Mouse (Mus musculus) CD4-positive, CD25-positive, alpha-beta regulatory T cell, adult 4 months (primary cell): ENCODE data around the gene Cd200r2. TPM values are rescaled to one million over a fixed set of nuclear protein-coding genes. Genes with fewer than 3 reads are reported as not detected.
"Not testable (repeated sequence)": the region's sequence is repeated elsewhere in the genome, so short reads cannot be mapped to it uniquely, and the experiment has no call there.

Experiments used
- ATAC-seq: one replicate; pipeline ENCODE4 v1.8.0; 2017
- polyA plus RNA-seq, 2 experiments: library from polyadenylated mRNA; unstranded; fragments of 100-300 nt; shearing (Covaris generic); gene quantifications; one replicate each; pipeline ENCODE4 v1.2.1; 2017

The Cd200r2 gene
- polyA plus RNA-seq: under 1 TPM in 1 of 2 experiments, not detected in 1; 0.31 TPM

DNA sequence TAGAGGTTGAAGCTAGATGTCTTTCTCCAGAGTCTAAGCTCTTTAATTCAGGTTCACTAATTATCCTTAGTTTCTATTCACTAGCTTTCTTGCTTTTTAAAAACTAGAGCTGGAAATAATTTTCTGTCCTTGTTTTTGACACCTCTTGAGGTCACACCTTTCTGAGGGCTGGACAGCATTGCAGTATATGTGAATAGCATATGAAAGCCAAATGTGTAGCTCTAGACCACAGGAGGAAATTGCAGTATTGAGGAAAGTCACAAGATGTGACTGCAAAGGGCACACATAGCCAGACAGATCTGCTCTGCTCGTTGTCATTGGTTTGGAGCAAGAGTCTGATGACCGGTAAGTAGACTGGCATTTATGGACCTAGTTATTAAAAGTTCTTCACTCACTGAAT lies at the start of gene Cd200r2:
TSS of gene Cd200r2 (plus strand) at position 301 of the 400 bp plus-strand sequence.
- ATAC-seq: no peak

DNA sequence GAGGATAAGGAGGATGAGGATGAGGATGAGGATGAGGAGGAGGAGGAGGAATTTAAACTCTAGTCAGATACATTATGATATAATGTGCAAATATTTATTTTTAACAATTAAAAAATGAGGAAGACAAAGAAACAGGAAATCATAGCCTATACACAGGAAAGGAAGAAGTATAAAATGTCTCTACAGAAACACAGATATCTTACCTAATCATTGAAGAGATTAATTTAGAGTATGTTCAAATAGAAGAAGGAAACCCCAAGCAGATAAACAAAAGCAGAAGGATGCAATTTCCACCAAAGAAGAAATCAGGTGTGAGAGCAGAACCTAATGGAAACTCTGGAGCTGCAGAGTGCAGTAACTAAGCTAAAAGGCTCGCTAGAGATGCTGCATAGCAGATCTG lies 48.9 kb upstream of the Cd200r2 start:
- ATAC-seq: no peak

DNA sequence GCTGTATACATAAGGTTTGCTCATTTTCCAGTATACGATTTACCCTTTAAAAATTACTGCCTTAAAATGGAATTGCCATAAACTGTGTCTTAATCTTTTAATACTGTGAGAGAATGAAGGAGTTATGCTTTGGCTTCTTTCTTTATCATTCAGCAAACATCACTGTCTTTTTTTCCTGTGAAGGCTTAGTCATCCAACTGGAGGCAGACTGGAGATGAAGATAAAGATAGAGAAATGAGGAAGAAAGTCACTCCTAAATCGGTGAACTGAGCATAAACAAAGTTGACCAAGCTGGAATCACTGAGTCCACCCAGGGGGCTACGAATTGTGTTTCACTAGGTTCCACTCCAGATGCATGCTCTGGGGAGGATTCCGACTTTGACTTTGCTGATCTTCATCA lies 46.4 kb upstream of the Cd200r2 start:
- no peak for ATAC-seq

DNA sequence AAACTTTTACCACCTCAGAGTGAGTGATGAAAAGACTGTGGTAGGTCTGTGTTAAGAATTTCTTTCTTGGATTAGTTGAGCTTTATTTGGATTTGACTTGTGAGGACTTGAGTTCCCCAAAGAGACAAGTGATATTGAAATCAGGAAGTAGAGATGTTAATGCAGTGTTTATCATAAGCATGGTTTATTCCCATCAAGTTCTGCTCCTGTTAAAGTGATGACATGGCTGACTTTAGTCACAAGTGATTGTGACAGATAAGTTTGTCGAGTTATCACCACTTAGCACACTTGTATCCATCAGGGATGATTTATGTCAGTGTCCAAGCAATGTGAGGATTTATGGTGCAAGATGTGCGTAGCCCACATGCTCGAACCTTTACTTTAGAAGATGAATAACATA lies 34.6 kb upstream of the Cd200r2 start:
- no peak for ATAC-seq

DNA sequence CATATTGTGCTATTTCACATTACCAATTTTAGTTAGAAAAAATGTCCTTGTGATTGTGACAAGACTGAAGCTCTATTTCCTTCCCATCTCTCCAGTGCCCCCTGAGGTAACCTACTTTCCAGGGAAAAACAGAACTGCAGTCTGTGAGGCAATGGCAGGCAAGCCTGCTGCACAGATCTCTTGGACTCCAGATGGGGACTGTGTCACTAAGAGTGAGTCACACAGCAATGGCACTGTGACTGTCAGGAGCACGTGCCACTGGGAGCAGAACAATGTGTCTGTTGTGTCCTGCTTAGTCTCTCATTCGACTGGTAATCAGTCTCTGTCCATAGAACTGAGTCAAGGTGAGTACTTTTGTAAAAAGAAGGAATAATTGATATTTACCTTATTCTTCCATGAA lies 33.7 kb upstream of the Cd200r2 start:
- not testable (repeated sequence) for ATAC-seq

DNA sequence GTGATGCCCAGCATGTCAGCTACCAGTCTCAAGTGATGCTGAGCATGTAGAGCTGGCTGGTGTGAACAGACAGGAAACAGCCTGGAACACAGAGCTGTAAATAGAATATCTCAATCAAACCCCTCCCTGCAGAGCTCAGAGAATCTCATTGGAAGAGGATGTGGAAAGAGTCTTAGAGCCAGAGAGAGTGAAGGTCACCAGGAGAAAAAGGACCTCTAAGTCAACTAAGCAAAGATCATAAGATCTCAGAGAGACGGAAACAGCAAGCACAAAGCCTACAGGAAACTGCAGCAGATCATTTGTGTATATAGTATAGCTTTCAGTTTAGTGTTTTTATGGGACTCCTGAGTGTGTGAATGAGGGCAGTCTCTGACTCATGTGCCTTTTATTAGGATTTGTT lies 8.3 kb downstream of the Cd200r2 start:
- ATAC-seq: peak; percentile 74

DNA sequence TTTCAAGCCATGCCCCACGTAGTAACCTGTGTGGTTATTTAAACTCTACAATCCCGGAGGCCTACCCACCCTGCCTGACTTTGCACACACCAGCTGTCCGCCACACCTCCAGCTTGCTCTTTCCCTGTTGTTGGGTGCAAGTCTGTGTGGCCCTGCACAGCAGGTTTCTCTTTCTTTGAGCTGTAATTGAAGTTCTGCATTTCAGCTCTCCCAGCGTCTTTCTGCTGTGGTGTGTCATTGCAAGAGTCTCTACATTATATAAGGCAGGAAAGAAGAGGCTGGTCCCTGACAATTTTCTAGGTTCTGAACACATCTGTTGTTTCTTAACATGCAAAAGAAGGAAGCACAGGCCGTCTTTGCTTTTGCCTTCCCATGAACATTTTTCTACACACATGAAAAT lies 9.7 kb downstream of the Cd200r2 start:
- ATAC-seq: no peak

DNA sequence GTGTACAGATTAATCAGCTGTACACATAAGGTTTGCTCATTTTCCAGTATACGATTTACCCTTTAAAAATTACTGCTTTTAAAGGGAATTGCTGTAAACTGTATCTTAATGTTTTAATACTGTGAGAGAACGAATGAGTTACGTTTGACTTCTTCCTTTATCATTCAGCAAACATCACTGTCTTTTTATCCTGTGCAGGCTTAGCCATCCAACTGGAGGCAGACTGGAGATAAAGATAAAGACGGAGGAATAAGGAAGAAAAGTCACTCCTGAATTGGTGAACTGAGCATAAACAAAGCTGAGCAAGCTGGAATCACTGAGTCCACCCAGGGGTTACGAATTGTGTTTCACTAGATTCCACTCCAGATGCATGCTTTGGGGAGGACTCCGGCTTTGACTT lies 10.7 kb downstream of the Cd200r2 start:
- ATAC-seq: no peak

DNA sequence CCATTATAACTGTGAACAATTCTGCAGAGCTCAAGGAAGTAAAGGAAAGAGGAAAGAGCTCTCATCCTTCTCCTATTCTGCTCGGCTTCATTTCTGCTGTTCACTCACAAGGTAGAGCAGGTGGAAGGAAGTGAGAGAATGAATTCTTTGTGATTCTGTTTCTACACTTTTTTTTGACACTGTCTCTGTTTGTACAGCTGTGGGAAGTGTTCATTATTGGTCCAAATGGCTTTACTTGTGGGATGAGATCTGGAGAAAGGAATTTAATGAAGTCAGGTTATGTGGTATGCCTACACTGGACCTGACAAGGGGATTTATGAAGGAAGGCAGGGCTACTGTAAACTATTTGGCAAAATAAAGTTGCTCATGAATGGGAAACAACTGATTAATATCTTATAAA lies 23.9 kb downstream of the Cd200r2 start:
- no peak for ATAC-seq

DNA sequence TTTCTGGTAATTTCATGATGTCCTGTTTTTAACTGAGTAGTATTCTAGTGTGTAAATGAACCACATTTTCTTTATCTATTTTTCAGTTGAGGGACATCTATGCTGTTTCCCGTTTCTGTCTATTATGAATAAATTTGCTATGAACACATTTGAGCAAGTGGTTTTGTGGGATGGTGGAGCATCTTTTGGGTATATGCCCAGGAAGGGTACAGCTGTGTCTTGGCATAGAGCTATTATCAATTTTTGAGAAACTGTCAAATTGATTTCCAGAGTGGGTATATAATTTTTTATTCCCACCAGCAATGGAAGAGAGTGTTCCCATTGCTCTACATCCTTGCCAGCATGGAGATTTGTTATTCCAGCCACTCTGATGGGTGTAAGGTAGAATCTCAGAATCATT lies 65.1 kb downstream of the Cd200r2 start:
- no peak for ATAC-seq

DNA sequence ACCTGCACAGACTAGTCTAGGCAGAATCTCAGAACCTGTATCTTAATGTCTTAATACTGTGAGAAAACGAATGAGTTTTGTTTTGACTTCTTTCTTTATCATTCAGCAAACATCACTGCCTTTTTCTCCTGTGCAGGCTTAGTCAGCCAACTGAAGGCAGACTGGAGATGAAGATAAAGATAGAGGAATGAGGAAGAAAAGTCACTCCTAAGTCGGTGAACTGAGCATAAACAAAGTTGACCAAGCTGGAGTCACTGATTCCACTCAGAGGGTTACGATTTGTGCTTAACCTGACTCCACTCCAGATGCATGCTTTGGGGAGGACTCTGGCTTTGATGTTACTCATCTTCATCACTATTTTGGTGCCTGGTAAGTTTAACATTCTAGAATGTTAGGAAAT lies 76.6 kb downstream of the Cd200r2 start, which contains the start of gene Cd200r3:
TSS of gene Cd200r3 (plus strand) at position 211 of the 400 bp plus-strand sequence.
- ATAC-seq: no peak

DNA sequence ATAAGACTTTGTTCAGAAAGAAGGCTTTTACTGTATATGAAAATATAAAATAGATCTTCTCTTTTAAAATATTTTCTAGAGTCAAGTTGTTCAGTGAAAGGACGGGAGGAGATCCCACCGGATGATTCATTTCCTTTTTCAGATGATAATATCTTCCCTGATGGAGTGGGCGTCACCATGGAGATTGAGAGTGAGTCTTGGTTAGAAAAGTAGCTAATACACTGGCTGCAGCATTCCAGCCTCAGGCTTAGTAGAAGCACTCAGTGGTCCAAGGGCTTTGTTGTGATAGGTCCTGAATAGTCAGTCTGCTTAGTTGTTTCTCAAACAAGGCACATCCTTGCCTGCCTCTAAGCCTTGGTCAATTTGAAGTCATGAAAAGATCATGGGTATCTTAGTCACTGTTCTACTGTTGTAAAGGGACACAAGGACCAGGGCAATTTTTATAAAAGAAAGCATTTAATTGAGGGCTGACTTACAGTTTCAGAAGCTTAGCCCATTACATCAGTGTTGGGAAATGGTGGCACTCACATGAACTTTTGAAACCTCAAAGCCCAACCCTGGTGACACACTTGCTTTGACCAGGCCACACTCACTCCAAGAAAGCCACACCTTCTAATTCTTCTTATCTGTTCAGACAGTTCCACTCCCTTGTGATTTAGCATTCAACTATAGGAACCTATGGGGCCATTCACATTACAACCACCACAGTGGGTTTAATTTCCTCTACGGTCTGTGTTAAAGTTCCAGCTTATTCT lies 84.6 kb downstream of the Cd200r2 start:
- ATAC-seq: no peak

DNA sequence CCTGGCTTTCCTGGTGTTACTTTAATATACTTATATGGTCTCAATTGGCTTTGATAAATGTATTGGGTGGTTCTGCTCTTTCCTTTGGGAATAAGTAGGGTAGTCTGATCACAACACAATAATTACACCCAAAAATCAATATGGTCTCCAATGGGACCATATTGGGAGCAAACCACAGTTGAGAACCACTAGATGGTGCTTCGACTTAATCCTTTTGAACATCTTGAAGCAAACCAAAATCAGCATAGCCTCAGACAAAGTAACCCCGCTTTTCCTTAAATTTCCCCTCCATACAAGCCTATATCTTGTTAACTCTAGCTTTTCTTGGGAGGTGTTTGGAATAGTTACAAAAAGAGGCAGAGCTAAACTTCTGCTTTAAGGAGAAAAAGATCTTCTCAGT lies 95.4 kb downstream of the Cd200r2 start:
- no peak for ATAC-seq

DNA sequence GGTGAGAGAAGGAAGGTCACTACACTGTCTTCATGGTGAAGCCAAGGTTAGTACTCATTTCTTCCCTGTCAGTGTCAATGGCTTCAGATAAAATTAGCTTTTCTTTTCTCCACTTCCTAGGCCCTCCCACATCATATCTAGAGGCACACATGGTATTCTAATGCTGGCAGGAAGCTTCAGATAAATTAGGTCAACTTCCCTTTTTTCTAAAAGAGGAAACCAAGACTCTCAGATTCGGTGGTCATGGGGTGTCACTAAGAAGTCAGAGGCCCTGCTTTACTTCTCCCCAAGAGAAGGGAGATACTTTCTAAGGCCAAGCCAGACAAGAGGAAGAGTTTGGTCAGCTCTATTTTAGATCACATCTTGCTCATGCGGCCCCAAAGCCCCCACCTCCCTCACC lies 95.9 kb downstream of the Cd200r2 start:
- ATAC-seq: peak; percentile 69

DNA sequence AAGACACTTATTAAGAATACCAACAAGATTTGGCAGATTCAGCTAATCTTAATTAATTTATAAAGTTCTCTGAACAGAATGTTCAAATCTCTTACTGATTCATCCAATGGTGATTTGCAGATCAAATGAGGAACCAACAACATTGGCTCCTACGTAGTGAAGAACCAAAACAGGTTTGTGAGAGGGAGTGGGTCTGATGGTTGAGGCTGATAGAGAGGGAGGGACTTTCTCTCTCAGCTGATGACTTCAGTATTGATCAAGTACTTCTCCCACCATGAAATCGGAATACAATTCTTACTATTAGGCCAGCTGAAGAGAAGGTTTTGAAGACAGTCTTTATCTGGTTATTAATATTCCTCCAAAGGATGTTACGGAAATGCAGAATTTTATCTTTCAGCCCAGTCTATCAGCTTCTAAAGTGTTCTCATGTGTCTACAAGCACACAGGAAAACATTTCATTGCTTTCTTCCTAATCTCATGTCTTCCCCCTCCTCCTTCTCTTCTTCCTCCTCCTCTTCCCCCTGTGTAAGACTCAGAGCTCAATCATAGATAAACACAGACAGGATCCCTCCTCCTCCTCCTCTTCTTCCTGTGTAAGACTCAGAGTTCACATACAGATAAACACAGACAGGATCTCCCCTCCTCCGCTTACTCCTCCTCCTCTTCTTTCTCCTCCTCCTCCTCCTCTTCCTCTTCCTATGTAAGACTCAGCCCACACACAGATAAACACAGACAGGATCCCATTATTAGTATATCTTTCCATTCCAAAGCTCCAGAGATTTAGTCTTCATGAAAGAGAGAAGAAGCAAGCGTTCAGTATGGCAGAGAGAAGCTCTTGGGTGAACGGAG lies 97.9 kb downstream of the Cd200r2 start:
- peak; percentile 60 for ATAC-seq

DNA sequence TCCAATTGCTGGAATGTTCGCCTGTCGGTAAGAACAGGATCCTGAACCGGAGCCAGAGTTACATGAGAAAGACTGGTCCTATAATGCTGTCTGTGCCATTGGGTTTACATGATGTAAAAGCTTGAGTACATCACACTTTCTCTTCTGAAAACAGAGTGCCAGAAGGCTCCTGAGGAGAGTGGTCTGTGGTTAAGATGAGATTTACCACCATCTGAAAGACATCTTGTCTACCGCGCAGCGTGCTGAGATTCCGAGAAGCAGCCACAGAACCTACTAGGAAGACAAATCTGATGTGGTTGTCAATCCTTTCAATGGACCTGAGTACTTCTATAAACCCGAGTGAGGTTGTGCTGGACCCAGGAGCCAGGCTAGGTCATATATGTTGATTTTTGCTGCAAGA lies 98.5 kb downstream of the Cd200r2 start:
- ATAC-seq: peak; percentile 53

Other genes with a start within 250 kb of the Cd200r2 start
- 10 to 100 TPM in 1 of 2 experiments, 1 to 10 TPM in 1; 7.5 to 10.1 TPM for gene Nepro, start 142.8 kb upstream of the Cd200r2 start, polyA plus RNA-seq
- gene Gtpbp8, start 120.7 kb upstream of the Cd200r2 start, polyA plus RNA-seq: 10 to 100 TPM; 36.4 to 41.7 TPM
- 10 to 100 TPM; 63.7 to 66.0 TPM for gene Cd200r1, start 101.4 kb upstream of the Cd200r2 start, polyA plus RNA-seq
- 1 to 10 TPM; 8.4 to 9.1 TPM for gene Cd200r4, start 55.4 kb upstream of the Cd200r2 start, polyA plus RNA-seq
- gene Cd200r3, start 76.6 kb downstream of the Cd200r2 start, polyA plus RNA-seq: 1 to 10 TPM; 1.4 to 1.8 TPM
- 1 to 10 TPM; 1.4 to 3.5 TPM for gene Ccdc80, start 226.3 kb downstream of the Cd200r2 start, polyA plus RNA-seq